Mouse (Mus musculus) left cerebral cortex, postnatal 25 days (tissue): ENCODE data around the gene Six5. TPM values are rescaled to one million over a fixed set of nuclear protein-coding genes. Genes with fewer than 3 reads are reported as not detected.

Experiments used
- DNase-seq, 2 experiments: peaks; one replicate each; pipeline ENCODE4 v3.0.0; 2022; ENCODE audit warnings: low spot score in 2 of 2, mixed read lengths in 1 of 2
- intact Hi-C: fragments of 180-260 bp; cut with DNase I; formaldehyde crosslinking; loops from one replicate; pipeline ENCODE4 v1.15.1; 2025
- total RNA-seq, 2 experiments: library from RNA; stranded (reverse); gene quantifications; 2 replicates each; pipeline ENCODE4 v1.2.3; 2021

Gene Six5
- total RNA-seq, 2 experiments from 2014 or later = 1.6 to 2.2 TPM

- intact Hi-C loops = loop anchor here (2.0 kb wide), 1 partner anchor 25 kb away; the partner anchor contains the start of genes Fbxo46 and Gm4969
- peak; percentile 82 to 83 for DNase-seq
These were observed 633 bp upstream of the Six5 start for GRCm38 (mm10) chr7:19093537-19094385.

- peak in 1 of 2 experiments; percentile 41 for DNase-seq
- intact Hi-C loops = loop anchor here (2.0 kb wide), 1 partner anchor 24 kb away; the partner anchor contains the start of genes Fbxo46 and Gm4969
These were observed 694 bp downstream of the Six5 start for GRCm38 (mm10) chr7:19094826-19095750.

GRCm38 (mm10) chr7:19095751-19096110, 1.3 kb downstream of the Six5 start:
- intact Hi-C loops = loop anchor here (2.0 kb wide), 1 partner anchor 23 kb away; the partner anchor contains the start of genes Fbxo46 and Gm4969
- no peak for DNase-seq

- intact Hi-C loops = no loop called here
- DNase-seq = no peak
These were observed 2.1 kb downstream of the Six5 start for GRCm38 (mm10) chr7:19096421-19096976.

- no peak for DNase-seq
- intact Hi-C loops = no loop called here
These were observed 2.8 kb downstream of the Six5 start for GRCm38 (mm10) chr7:19097217-19097616.

- intact Hi-C loops = no loop called here
These were observed 3.5 kb downstream of the Six5 start for GRCm38 (mm10) chr7:19097863-19098262.

GRCm38 (mm10) chr7:19098811-19099210, 4.4 kb downstream of the Six5 start:
- intact Hi-C loops = no loop called here
- DNase-seq = no peak

More at GRCm38 (mm10) chr7:19097863-19098262, 3.5 kb downstream of the Six5 start:
- DNase-seq = no peak

GRCm38 (mm10) chr7:19100290-19100689, 5.9 kb downstream of the Six5 start:
- no peak for DNase-seq
- intact Hi-C loops = no loop called here

GRCm38 (mm10) chr7:19103741-19104140, 9.3 kb downstream of the Six5 start:
- no peak for DNase-seq
- intact Hi-C loops = no loop called here

- DNase-seq = no peak
- intact Hi-C loops = no loop called here
These were observed 10.1 kb downstream of the Six5 start for GRCm38 (mm10) chr7:19104486-19104885.

- intact Hi-C loops = no loop called here
- no peak for DNase-seq
These were observed 13.0 kb downstream of the Six5 start for GRCm38 (mm10) chr7:19107436-19107835.

GRCm38 (mm10) chr7:19109565-19109964, 15.2 kb downstream of the Six5 start:
- intact Hi-C loops = no loop called here
- no peak for DNase-seq

- peak; percentile 52 to 62 for DNase-seq
- intact Hi-C loops = loop anchor here (2.0 kb wide), 1 partner anchor 23 kb away; the partner anchor contains the start of gene Six5
These were observed 23.8 kb downstream of the Six5 start, which contains the start of gene Gm4969 for GRCm38 (mm10) chr7:19118028-19118771. Gene Gm4969, minus strand, starts transcription at chr7:19118368.

- no peak for DNase-seq
- intact Hi-C loops = loop anchor here (2.0 kb wide), 1 partner anchor 24 kb away; the partner anchor contains the start of gene Six5
These were observed 24.7 kb downstream of the Six5 start for GRCm38 (mm10) chr7:19119083-19119482.

GRCm38 (mm10) chr7:19119631-19120429, 25.4 kb downstream of the Six5 start, which contains the start of gene Fbxo46:
Gene Fbxo46, plus strand, starts transcription at chr7:19119859.
- intact Hi-C loops = loop anchor here (2.0 kb wide), 1 partner anchor 25 kb away; the partner anchor contains the start of gene Six5
- DNase-seq = peak; percentile 89 to 99

GRCm38 (mm10) chr7:19121686-19122085, 27.3 kb downstream of the Six5 start:
- DNase-seq = no peak
- intact Hi-C loops = no loop called here

GRCm38 (mm10) chr7:19124713-19125112, 30.3 kb downstream of the Six5 start:
- intact Hi-C loops = no loop called here

GRCm38 (mm10) chr7:19127744-19128143, 33.4 kb downstream of the Six5 start:
- DNase-seq = no peak
- intact Hi-C loops = no loop called here

More at GRCm38 (mm10) chr7:19124713-19125112, 30.3 kb downstream of the Six5 start:
- no peak for DNase-seq
